Mouse (Mus musculus): Measurements from ENCODE around the gene Slc30a2.

DNA sequence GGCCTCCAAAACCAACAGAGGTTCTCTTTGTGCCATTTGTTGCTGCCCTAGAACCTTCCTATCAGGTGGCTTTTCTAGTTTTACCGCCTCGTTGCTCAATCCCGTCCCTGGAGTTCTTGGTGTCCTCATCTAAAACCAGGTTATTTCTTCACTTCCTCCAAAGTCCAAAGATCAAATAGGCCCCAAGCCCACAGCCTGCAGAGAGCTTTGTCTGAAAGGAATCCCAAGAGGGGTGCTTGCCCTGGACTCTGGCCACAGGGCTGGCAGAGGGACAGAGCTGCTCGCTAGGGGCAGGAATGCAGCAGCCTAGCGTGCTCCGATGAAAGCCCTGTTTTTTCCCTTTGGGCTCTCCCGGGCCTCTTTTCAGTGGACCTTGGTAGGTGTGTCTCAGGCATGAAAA lies 54.1 kb downstream of the Slc30a2 start:
- no peak for TF ChIP-seq CTCF (IDR thresholded peaks at IDR 0.05; ENCODE audit: low read depth)
- TF ChIP-seq EP300 (IDR thresholded peaks at IDR 0.05; ENCODE audit: low read depth), result peak; percentile 80
